Mouse (Mus musculus) stomach, postnatal 0 days (tissue): ENCODE results near the gene Olfr700.

Experiments used
- CTCF ChIP-seq: IDR thresholded peaks from 2 replicates; pipeline ENCODE4 v1.5.1; 2016; ENCODE audit warnings: antibody characterized with exemption, low read depth, mild to moderate bottlenecking, moderate library complexity
- EP300 ChIP-seq: optimal IDR thresholded peaks from 2 replicates; pipeline ENCODE3; 2016; ENCODE audit warnings: antibody characterized with exemption

GRCm38 (mm10) chr7:106843060-106843459, 34.4 kb upstream of the Olfr700 start, which contains the start of gene Olfr703:
- TF ChIP-seq CTCF (no peak), EP300 (no peak)
